Mouse (Mus musculus) thymus, adult 2 months (tissue): ENCODE data around the gene Pigk.

Experiments
- CTCF ChIP-seq: fragments of 200-500 bp; IDR thresholded peaks from 2 replicates; pipeline ENCODE4 v1.5.1; 2012; ENCODE audit warnings: mild to moderate bottlenecking, control low read depth, low read length, moderate library complexity, borderline replicate concordance; ENCODE audit not compliant: control insufficient read depth, poor library complexity, insufficient read depth; ENCODE audit errors: extremely low read depth
- POLR2A ChIP-seq: fragments of 200-500 bp; IDR thresholded peaks from 2 replicates; pipeline ENCODE4 v1.6.1; 2012; ENCODE audit warnings: mild to moderate bottlenecking, low read length, control low read depth, moderate library complexity; ENCODE audit not compliant: control insufficient read depth, poor library complexity, insufficient read depth; ENCODE audit errors: extremely low read depth

GRCm38 (mm10) chr3:152979481-152980092 lies 265.7 kb downstream of the Pigk start:
- no peak for TF ChIP-seq CTCF
- no peak for TF ChIP-seq POLR2A
